Mouse (Mus musculus) midbrain, embryonic 14.5 days (tissue): Measurements from ENCODE around the gene Olfr974. TPM values are rescaled to one million over a fixed set of nuclear protein-coding genes. Genes with fewer than 3 reads are reported as not detected.
A peak's percentile ranks its signal among the peaks of the same experiment; 100 is the strongest.
"Not testable (repeated sequence)": the region's sequence is repeated elsewhere in the genome, so short reads cannot be mapped to it uniquely, and the experiment has no call there.

Experiments used
- ATAC-seq: fragments of 200-750 bp; cut with Nextera tagmentation; 2 replicates; pipeline ENCODE4 v1.8.0; 2017; ENCODE audit warnings: moderate number of reproducible peaks, moderate library complexity; ENCODE audit not compliant: low FRiP score, low TSS enrichment
- DNase-seq: peaks from one replicate; pipeline ENCODE4 v3.0.0-alpha.2; 2015
- H3K27ac ChIP-seq: fragments of 300-500 bp; sonication (generic); replicated peaks from 2 replicates; pipeline ENCODE4 v1.5.1; 2014; ENCODE audit warnings: mild to moderate bottlenecking, low read depth, low read length, moderate library complexity
- H3K27me3 ChIP-seq: fragments of 300-500 bp; sonication (generic); 2 replicates; pipeline ENCODE4 v1.6.1; 2014; ENCODE audit warnings: low read length, control low read depth, mixed read lengths; ENCODE audit not compliant: control insufficient read depth, insufficient read depth
- H3K36me3 ChIP-seq: fragments of 300-500 bp; sonication (generic); 2 replicates; pipeline ENCODE4 v1.6.1; 2014; ENCODE audit warnings: low read length, control low read depth; ENCODE audit not compliant: control insufficient read depth, insufficient read depth
- H3K4me1 ChIP-seq: fragments of 300-500 bp; sonication (generic); 2 replicates; pipeline ENCODE4 v1.6.1; 2014; ENCODE audit warnings: mild to moderate bottlenecking, antibody characterized with exemption, low read length, control low read depth; ENCODE audit not compliant: control insufficient read depth, insufficient read depth
- H3K4me2 ChIP-seq: fragments of 300-500 bp; sonication (generic); 2 replicates; pipeline ENCODE4 v1.6.1; 2014; ENCODE audit warnings: mild to moderate bottlenecking, low read length, moderate library complexity
- H3K4me3 ChIP-seq: fragments of 300-500 bp; sonication (generic); replicated peaks from 2 replicates; pipeline ENCODE4 v1.5.1; 2014; ENCODE audit warnings: low read depth, low read length
- H3K9ac ChIP-seq: fragments of 300-500 bp; sonication (generic); replicated peaks from 2 replicates; pipeline ENCODE4 v1.6.1; 2014; ENCODE audit warnings: mild to moderate bottlenecking, low read length, moderate library complexity
- H3K9me3 ChIP-seq: fragments of 300-500 bp; sonication (generic); 2 replicates; pipeline ENCODE4 v1.6.1; 2016; ENCODE audit warnings: low read length, control low read depth, mixed read lengths; ENCODE audit not compliant: control insufficient read depth
- WGBS: fragments of 180-500 bp; shearing (Covaris S2); extraction: QIAGEN DNeasy Blood & Tissue Kit; methylation state at CpG from one replicate; pipeline ENCODE4 v1.1.7; 2014; 5-methylcytosine and 5-hydroxymethylcytosine counted together
- polyA plus RNA-seq: library from polyadenylated mRNA; unstranded; fragments of >200 nt; fragmentation: Nextera tagmentation; extraction: Ambion mirVana; gene quantifications from 2 replicates; pipeline ENCODE4 v1.2.1, GENCODE M21; 2014

Olfr974 gene
- polyA plus RNA-seq, result not detected in 2 replicates

DNA sequence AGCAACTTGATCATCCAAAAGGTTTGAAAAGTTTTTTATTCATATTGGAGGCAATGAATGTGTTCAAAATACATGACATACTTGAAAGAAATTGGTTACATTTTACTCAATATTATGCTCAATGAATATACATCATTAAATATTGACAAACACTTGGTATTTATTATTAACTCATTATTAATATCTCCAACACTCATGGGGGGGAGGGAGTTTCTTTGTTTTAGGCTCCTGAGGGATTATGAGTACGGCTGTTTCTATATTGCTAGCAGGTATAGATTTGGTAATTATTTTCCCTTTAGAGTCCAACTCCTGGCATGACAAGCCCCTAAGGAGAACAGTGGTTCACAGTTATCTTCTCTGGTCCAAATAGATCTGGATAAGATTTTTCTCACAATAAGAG is at the start of gene Olfr974:
Gene Olfr974, plus strand, starts transcription at position 301 of the 400 bp plus-strand sequence.
- H3K4me2 ChIP-seq, result no peak within 1 kb of the TSS
- H3K4me3 ChIP-seq, result no peak within 1 kb of the TSS
- no peaks in the 10 kb centered on the region for H3K9me3 ChIP-seq
- H3K27ac ChIP-seq, result no peak within 1 kb of the TSS
- H3K27me3 ChIP-seq, result no peaks in the 10 kb centered on the region
- no peaks in the 10 kb centered on the region for H3K4me1 ChIP-seq
- DNase-seq, result no peak
- no peak within 1 kb of the TSS for H3K9ac ChIP-seq
- ATAC-seq, result no peak
- WGBS, result 90% methylated on average over 1 of the region's 1 CpGs
- H3K36me3 ChIP-seq, result no peaks in the 10 kb centered on the region

DNA sequence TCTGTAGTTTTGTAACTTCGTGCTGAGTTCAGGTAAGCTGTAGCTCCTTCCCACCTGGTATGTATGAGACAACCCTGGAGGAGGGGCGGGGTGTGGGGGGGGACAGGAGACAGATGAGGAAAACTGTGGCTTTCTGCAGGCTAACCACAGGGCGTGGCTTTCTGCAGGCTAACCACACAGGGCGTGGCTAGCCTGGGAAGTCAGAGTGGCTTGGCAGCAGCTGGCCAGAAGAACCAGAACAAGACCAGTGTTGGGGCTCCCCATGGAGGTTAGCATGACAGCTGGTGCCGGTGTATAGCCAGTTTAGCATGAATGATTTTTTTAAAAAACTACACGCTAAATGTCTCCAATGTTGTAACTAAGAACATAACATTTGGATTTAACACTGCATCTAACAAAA is 32.2 kb upstream of the Olfr974 start:
- no peak overlapping the region for H3K4me2 ChIP-seq
- H3K4me1 ChIP-seq, result no peaks in the 10 kb centered on the region
- H3K27ac ChIP-seq, result no peak overlapping the region
- no peak overlapping the region for H3K4me3 ChIP-seq
- H3K27me3 ChIP-seq, result no peaks in the 10 kb centered on the region
- 81% methylated on average over 6 of the region's 6 CpGs for WGBS
- H3K9ac ChIP-seq, result no peak overlapping the region
- H3K36me3 ChIP-seq, result no peaks in the 10 kb centered on the region
- no peak for ATAC-seq
- DNase-seq, result no peak
- no peaks in the 10 kb centered on the region for H3K9me3 ChIP-seq

DNA sequence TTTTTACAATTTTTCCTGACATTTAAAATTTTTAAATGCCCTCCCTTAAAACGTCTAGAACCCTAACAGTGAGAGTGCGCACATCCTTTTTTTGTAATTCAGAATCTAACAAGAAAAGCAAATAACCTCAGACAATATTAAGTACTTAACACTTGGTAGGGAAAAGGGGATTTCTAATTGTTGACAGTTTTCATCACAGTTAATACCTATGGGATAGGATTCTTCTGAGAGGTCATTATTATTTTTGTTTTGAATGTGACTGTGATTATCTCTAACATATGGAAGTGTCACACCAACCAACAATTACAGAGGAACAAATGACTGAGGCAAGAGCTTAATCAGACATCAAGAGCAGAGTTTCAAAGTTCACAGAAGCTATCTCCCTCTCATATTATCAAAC is 30.3 kb upstream of the Olfr974 start, which contains the start of gene Olfr229:
Gene Olfr229, plus strand, starts transcription at position 301 of the 400 bp plus-strand sequence.
- DNase-seq (no peak), ATAC-seq (no peak)
- H3K27ac ChIP-seq, result no peak within 1 kb of the TSS
- H3K9me3 ChIP-seq, result no peaks in the 10 kb centered on the region
- no peak within 1 kb of the TSS for H3K4me2 ChIP-seq
- no peaks in the 10 kb centered on the region for H3K27me3 ChIP-seq
- 78% methylated on average over 2 of the region's 2 CpGs for WGBS
- no peaks in the 10 kb centered on the region for H3K36me3 ChIP-seq
- H3K9ac ChIP-seq, result no peak within 1 kb of the TSS
- H3K4me3 ChIP-seq, result no peak within 1 kb of the TSS
- H3K4me1 ChIP-seq, result no peaks in the 10 kb centered on the region

DNA sequence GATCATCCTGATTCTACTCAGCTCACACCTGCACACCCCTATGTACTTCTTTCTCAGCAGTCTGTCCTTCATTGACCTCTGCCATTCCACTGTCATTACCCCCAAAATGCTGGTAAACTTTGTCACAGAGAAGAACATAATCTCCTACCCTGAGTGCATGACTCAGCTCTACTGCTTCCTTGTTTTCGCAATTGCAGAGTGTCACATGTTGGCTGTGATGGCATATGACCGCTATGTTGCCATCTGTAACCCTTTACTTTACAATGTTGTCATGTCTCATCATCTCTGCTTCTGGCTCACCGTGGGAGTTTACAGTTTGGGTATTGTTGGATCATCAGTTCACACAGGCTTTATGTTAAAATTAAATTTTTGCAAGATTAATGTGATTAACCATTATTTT is 27.4 kb upstream of the Olfr974 start:
- DNase-seq (no peak), ATAC-seq (no peak)
- no peaks in the 10 kb centered on the region for H3K27me3 ChIP-seq
- no peaks in the 10 kb centered on the region for H3K9me3 ChIP-seq
- H3K36me3 ChIP-seq, result no peaks in the 10 kb centered on the region
- H3K4me1 ChIP-seq, result no peaks in the 10 kb centered on the region
- H3K9ac ChIP-seq, result no peak overlapping the region
- no peak overlapping the region for H3K27ac ChIP-seq
- 91% methylated on average over 3 of the region's 3 CpGs for WGBS
- H3K4me2 ChIP-seq, result no peak overlapping the region
- no peak overlapping the region for H3K4me3 ChIP-seq

DNA sequence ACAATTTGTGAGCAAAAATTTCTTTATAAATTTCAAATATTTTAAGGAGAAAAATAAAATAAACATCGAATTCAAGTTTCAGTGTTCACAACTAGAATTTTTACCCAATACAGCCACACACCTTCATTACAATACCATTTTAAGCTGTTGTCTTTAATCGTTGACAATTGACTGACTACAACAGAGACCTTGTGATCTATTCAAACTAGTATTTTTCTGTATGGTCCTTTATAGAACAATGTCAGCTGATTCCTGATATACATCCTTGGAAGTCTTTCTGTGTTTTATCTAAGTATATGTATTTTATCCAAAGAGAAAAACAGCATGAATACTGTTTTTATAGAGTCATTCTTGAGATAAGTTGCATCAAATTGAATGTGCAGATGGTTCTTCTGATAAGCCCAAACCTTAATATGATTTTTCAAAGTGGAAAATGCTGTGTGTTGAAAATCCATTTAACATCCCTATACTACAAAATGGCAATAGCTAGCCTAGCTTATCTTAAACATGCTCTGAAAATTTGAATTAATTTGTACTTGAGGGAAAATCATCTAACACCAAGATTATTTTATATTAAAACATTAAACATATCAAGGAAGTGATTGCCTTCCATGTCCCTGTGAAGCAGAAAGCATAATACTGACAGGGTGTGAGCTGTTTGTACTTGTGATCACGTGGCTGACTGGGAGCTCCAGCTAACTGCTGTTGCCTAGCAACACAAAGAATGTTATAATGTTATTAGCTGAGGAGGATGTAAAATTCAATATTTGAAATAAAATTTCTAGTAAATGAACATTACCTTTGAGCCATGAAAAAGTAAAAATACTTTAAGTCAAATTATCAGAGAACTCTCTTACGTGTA is 9.1 kb upstream of the Olfr974 start:
- DNase-seq, H3K9me3 ChIP-seq, H3K4me2 ChIP-seq, H3K27ac ChIP-seq, H3K4me3 ChIP-seq, H3K9ac ChIP-seq, H3K36me3 ChIP-seq, H3K27me3 ChIP-seq, H3K4me1 ChIP-seq: not testable (repeated sequence)
- ATAC-seq, result peak; percentile 90; the same call in 1 of the 2 replicates
- whole genome bisulfite sequencing, result no CpG with 5 or more reads among the region's 4 CpGs

DNA sequence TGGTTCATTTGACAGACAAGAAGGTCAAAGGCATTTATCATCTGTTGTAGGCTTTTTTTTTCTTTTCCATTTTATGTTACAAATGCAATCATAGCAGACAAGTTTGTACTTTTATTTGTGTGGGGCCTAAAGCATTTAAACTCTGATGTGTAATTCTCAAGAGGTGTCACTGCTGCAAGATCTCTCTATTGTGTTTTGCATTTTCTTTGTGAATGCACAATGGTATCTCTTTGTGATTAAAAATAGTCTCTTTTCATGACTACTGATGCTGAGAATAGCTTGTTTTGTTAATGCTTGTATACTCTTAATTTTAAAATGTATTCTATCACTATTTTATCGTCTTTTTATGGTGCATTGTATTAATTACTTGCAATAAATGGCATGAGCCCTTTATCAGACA is 8.5 kb upstream of the Olfr974 start:
- H3K27me3 ChIP-seq, H3K36me3 ChIP-seq, DNase-seq, H3K4me2 ChIP-seq, H3K27ac ChIP-seq, H3K9ac ChIP-seq, H3K9me3 ChIP-seq, ATAC-seq, H3K4me1 ChIP-seq, H3K4me3 ChIP-seq: not testable (repeated sequence)
- WGBS, result 47% methylated on average over 1 of the region's 1 CpGs

DNA sequence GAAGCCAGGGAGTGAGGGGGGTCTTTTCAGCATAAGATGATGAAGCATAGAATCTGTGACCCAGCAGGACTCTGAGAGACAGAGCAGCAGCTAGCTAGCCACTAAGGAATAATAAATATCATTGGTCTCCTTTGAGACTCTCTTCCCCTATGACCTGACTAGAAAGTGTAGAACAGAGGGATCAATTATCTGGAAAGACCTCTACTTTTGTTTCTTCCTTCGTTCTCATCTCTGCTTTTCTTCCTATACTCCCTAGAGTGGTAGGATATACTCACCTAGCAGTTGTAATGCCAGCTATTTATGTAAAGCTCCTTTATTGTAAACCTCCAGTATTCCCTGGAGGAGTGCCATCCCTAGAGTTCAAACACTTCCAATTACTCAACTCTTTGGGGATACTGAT is 14.6 kb downstream of the Olfr974 start, which contains the start of gene Olfr975:
Gene Olfr975, minus strand, starts transcription at position 101 of the 400 bp plus-strand sequence.
- H3K4me2 ChIP-seq, result no peak within 1 kb of the TSS
- no peak for ATAC-seq
- no peak for DNase-seq
- H3K9ac ChIP-seq, result no peak within 1 kb of the TSS
- no peak within 1 kb of the TSS for H3K27ac ChIP-seq
- H3K27me3 ChIP-seq, result no peaks in the 10 kb centered on the region
- no peak within 1 kb of the TSS for H3K4me3 ChIP-seq
- H3K4me1 ChIP-seq, result no peaks in the 10 kb centered on the region
- H3K9me3 ChIP-seq, result no peaks in the 10 kb centered on the region
- WGBS, result 80% methylated on average over 1 of the region's 1 CpGs
- H3K36me3 ChIP-seq, result no peaks in the 10 kb centered on the region

DNA sequence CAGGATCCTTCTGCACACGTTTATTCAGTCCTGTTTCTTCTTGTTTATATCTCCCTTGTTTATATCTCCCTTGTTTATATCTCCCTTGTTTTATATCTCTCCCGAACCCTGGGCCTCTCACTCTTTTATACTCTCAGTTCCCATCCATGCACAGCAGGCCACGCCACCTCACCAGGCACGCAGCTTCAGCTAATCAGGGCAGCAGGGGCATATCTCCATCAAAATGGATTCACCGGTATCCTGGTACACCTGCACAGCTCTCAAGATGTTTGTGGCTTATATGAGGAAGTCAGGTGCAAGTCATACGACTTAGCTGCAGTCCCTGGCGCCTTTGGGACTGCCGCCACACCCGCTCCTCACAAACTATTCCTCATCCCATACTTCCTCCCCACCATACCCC is 23.7 kb downstream of the Olfr974 start, which contains the start of gene Olfr976:
Gene Olfr976, minus strand, starts transcription at position 101 of the 400 bp plus-strand sequence.
- not testable (repeated sequence) for H3K36me3 ChIP-seq, H3K4me2 ChIP-seq, H3K9me3 ChIP-seq, H3K4me1 ChIP-seq, H3K27me3 ChIP-seq, DNase-seq, H3K27ac ChIP-seq, ATAC-seq, H3K9ac ChIP-seq, H3K4me3 ChIP-seq
- 92% methylated on average over 6 of the region's 9 CpGs for WGBS
